Mouse (Mus musculus) hindbrain, embryonic 14.5 days (tissue): ENCODE measurements at regions not wholly inside any gene's neighbourhood (a gene's known extent, or its start where the extent isn't known, plus 50 kb on each side); places are given as distances from the start of the nearest gene placed in this dataset.

Experiments
- ATAC-seq: fragments of 200-750 bp; cut with Nextera tagmentation; 2 replicates; pipeline ENCODE4 v1.8.0; 2017; ENCODE audit warnings: moderate number of reproducible peaks, mild to moderate bottlenecking, moderate TSS enrichment, moderate library complexity; ENCODE audit not compliant: low FRiP score
- DNase-seq: peaks from one replicate; pipeline ENCODE4 v3.0.0-alpha.2; 2015; ENCODE audit warnings: low spot score
- H3K27ac ChIP-seq: fragments of 300-500 bp; sonication (generic); 2 replicates; pipeline ENCODE4 v1.5.1; 2014; ENCODE audit warnings: mild to moderate bottlenecking, moderate library complexity
- H3K27me3 ChIP-seq: fragments of 300-500 bp; sonication (generic); 2 replicates; pipeline ENCODE4 v1.6.1; 2014; ENCODE audit warnings: mild to moderate bottlenecking, low read length, mixed read lengths; ENCODE audit not compliant: control insufficient read depth, insufficient read depth
- H3K36me3 ChIP-seq: fragments of 300-500 bp; sonication (generic); replicated peaks from 2 replicates; pipeline ENCODE4 v1.6.1; 2014; ENCODE audit not compliant: control insufficient read depth, insufficient read depth
- H3K4me1 ChIP-seq: fragments of 300-500 bp; sonication (generic); replicated peaks from 2 replicates; pipeline ENCODE4 v1.6.1; 2014; ENCODE audit warnings: antibody characterized with exemption, low read length, mixed read lengths; ENCODE audit not compliant: control insufficient read depth, insufficient read depth
- H3K4me2 ChIP-seq: fragments of 300-500 bp; sonication (generic); replicated peaks from 2 replicates; pipeline ENCODE4 v1.6.1; 2014; ENCODE audit warnings: mild to moderate bottlenecking, moderate library complexity
- H3K4me3 ChIP-seq: fragments of 300-500 bp; sonication (generic); replicated peaks from 2 replicates; pipeline ENCODE4 v1.5.1; 2014; ENCODE audit warnings: mild to moderate bottlenecking, low read length
- H3K9ac ChIP-seq: fragments of 300-500 bp; sonication (generic); 2 replicates; pipeline ENCODE4 v1.6.1; 2014
- H3K9me3 ChIP-seq: fragments of 300-500 bp; sonication (generic); 2 replicates; pipeline ENCODE4 v1.6.1; 2016; ENCODE audit warnings: low read length; ENCODE audit not compliant: control insufficient read depth
- WGBS: fragments of 180-500 bp; shearing (Covaris S2); extraction: QIAGEN DNeasy Blood & Tissue Kit; methylation state at CpG from one replicate; pipeline ENCODE4 v1.1.7; 2014; 5-methylcytosine and 5-hydroxymethylcytosine counted together

DNA sequence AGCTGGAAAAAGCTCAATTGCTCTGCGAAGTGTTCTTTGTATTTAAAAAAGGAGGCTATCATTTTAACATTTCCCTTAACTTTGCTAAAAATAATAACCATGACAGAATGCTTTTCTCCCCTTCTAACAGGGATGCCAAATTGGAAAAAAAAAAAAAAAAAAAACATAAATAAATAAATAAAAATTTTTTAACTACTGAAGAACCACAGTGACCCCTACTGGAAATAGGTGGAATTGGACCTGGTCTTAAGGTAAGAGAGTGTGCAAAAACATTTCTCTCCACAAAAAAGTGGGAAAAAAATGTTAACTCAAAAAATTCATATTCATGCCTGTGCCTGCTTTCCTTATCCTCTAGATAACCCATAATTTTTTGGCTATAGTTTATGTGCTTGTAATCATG lies 369.8 kb downstream of the Atp23 start:
- peak; percentile 81 for DNase-seq
- H3K36me3 ChIP-seq: no peaks in the 10 kb centered on the region
- no peaks in the 10 kb centered on the region for H3K9me3 ChIP-seq
- ATAC-seq: no peak
- 60% methylated on average over 1 of the region's 1 CpGs for WGBS
- H3K4me3 ChIP-seq: no peak overlapping the region
- no peak overlapping the region for H3K9ac ChIP-seq
- no peaks in the 10 kb centered on the region for H3K27me3 ChIP-seq
- H3K4me1 ChIP-seq: peaks cover 4% of the 10 kb centered on the region; the same call in 1 of the 2 replicates
- H3K27ac ChIP-seq: no peak overlapping the region; the same call in 1 of the 2 replicates
- H3K4me2 ChIP-seq: no peak overlapping the region

DNA sequence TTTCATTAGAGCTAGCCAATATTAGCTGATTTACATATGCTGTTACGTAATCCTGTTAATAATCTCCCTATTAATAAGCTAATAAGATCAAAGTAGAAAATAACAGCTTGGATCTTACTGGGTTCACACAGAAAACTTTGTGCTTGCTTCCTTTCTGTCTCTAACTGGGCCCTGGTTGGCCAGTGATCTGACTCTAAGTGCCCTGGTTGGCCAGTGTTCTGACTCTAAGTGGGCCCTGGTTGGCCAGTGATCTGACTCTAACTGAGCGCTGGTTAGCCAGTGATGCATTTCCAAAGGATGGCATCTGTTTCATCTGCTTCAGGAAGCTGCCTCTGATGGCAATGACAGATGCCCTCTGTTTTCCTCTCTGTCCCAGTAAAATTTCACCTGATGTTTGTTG lies 372.4 kb downstream of the Atp23 start:
- ATAC-seq: no peak
- Histone ChIP-seq H3K36me3 (no peaks in the 10 kb centered on the region), H3K9ac (no peak overlapping the region), H3K27ac (no peak overlapping the region), H3K4me1 (no peaks in the 10 kb centered on the region; the same call in 1 of the 2 replicates), H3K4me2 (no peak overlapping the region), H3K27me3 (no peaks in the 10 kb centered on the region), H3K4me3 (no peak overlapping the region), H3K9me3 (no peaks in the 10 kb centered on the region)
- 82% methylated on average over 2 of the region's 2 CpGs for WGBS
- DNase-seq: no peak

DNA sequence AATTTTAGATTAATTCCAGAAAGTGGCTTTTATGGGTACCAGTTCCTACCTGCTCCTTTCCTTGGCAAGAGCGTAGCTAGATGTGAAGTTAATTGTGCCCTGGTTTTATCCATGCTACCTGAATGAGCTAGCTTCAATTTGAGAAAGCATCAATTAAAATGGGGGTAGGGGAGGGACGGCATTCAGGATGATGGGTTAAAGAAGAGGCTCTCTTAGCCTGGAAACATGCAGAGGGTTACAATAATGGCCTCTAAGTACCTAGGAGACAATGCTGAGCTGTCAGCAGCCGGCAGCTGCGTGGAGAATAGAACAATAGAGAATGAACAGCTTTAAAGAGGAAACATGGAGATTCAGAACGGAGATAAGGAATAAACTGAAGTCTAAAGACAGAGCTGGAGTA lies 375.0 kb downstream of the Atp23 start:
- Histone ChIP-seq H3K4me3 (no peak overlapping the region), H3K27ac (no peak overlapping the region), H3K27me3 (no peaks in the 10 kb centered on the region), H3K36me3 (no peaks in the 10 kb centered on the region), H3K4me2 (no peak overlapping the region), H3K9ac (no peak overlapping the region), H3K9me3 (no peaks in the 10 kb centered on the region), H3K4me1 (peaks cover 5% of the 10 kb centered on the region; the same call in 1 of the 2 replicates)
- ATAC-seq (no peak), DNase-seq (no peak)
- WGBS: 15% methylated on average over 5 of the region's 5 CpGs

DNA sequence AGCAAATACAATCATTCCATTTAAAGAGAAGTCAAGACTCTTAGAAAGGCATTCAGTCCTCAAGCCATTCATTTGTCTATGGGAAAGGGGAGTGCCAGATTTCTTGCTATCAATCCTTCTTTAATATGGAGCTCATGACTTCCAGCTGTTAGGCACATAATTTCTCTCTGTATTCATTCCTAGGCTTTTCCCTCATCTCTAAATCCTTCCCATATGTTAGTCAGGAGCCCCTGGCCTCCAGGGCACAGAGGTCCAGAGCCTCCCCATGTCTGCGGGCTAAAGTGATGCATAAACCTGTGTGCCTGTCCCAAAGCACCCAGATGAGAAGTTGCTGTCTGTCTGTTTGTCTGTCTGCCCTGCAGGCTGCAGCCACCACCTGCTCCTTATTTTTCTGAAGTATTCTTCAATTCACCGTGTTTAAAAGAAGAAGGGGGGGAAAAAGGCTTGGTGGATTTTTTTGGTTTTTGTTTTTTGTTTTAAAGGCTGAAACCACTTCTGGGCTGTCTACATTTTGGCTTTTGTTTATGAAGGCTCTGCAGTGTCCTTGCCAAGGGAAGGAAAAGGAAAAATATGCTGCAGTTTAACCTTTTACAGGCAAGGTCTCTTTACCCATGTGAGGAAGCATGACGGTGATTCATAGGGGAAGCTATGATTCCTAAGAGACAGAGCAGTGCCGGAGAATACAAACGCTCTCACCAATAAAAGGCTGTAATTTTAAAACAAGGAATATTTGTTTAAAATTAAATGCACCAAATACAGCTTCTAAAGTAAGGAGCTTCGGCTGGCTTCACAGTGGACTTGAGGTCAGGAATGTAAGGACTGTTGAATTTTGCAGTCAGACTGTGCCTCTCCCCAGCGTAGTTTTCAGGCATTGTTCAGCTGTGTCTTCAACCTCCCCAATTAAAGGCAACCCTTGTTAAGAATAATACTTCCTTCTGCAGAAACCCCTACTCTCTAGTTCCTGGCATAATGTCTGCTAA lies 379.0 kb downstream of the Atp23 start:
- no peaks in the 10 kb centered on the region for H3K27me3 ChIP-seq
- H3K4me3 ChIP-seq: no peak overlapping the region
- 41% methylated on average over 7 of the region's 7 CpGs for WGBS
- H3K4me1 ChIP-seq: peaks cover 5% of the 10 kb centered on the region; the same call in 1 of the 2 replicates
- no peak for DNase-seq
- H3K27ac ChIP-seq: no peak overlapping the region
- H3K4me2 ChIP-seq: no peak overlapping the region
- H3K9ac ChIP-seq: 0 out of 2 replicates have a peak overlapping the region, but pooled peaks have one; percentile 12
- no peak for ATAC-seq
- H3K36me3 ChIP-seq: no peaks in the 10 kb centered on the region
- 0 out of 2 replicates have a peak, but pooled peaks cover 3% of the 10 kb centered on the region for H3K9me3 ChIP-seq

DNA sequence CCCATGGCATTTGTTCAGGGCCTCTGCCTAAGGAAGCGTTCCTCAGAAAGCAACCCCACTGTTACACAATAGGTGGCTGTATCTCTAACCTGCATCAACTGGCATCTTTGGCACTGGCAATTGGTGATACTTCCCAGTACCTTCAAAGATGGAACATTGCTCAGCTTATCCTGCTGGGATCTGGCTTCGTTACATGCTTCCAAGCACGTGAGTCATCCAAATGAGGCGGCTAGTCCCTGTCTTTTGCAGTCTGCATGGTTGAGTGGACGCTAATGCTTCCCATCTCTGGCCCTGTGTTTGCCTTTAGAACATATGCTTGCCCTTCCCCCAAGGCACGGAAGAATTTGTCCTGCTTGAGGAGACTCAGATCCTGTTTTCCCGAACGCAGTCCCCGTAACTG lies 380.2 kb downstream of the Atp23 start:
- Histone ChIP-seq H3K27ac (no peak overlapping the region), H3K27me3 (no peaks in the 10 kb centered on the region), H3K4me1 (peaks cover 5% of the 10 kb centered on the region; the same call in 1 of the 2 replicates), H3K4me3 (no peak overlapping the region), H3K9ac (no peak overlapping the region), H3K36me3 (no peaks in the 10 kb centered on the region), H3K4me2 (no peak overlapping the region), H3K9me3 (0 out of 2 replicates have a peak, but pooled peaks cover 3% of the 10 kb centered on the region)
- no peak for ATAC-seq
- no peak for DNase-seq
- 46% methylated on average over 9 of the region's 9 CpGs for WGBS

DNA sequence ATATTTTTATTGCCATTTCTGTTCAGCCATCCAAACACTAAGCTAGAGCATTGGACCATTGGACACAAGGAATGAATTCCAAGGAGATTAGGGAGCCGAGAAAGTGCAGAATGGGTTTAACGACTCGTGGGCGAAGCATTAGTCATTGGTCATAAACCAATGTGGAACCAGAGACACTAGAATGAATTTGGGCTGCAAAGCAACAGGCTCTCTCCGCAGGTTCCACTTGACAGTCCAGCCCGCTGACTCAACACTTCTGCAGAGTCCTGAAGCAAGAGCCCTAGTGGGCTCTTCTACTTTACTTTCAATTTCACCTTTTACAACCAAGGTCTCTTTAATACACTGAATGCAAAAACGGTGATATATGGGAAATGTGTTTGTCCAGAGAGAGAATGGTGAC lies 388.0 kb downstream of the Atp23 start:
- ATAC-seq (no peak), DNase-seq (no peak)
- Histone ChIP-seq H3K9ac (no peak overlapping the region), H3K4me3 (no peak overlapping the region), H3K36me3 (no peaks in the 10 kb centered on the region), H3K4me1 (no peaks in the 10 kb centered on the region), H3K9me3 (0 out of 2 replicates have a peak, but pooled peaks cover 3% of the 10 kb centered on the region), H3K4me2 (no peak overlapping the region), H3K27me3 (no peaks in the 10 kb centered on the region), H3K27ac (no peak overlapping the region)
- 83% methylated on average over 7 of the region's 7 CpGs for WGBS

DNA sequence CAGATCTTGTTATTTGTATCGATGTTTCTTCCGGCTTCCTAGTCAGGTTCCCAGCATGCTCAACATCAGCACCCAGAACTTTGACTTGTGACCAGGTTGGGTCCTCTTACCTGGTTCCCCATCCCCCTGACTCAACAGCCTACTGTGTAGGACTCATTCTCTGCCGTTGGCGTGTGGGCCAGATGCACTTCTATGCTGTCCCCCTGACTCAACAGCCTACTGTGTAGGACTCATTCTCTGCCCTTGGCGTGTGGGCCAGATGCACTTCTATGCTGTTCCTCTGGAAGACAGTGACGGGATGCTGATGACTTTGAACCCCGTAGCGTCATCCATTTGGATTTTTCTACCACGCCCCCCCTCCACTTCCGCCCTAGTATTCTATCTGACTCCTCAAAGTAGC lies 389.6 kb downstream of the Atp23 start:
- Histone ChIP-seq H3K4me1 (no peaks in the 10 kb centered on the region), H3K27me3 (no peaks in the 10 kb centered on the region), H3K4me3 (no peak overlapping the region), H3K36me3 (no peaks in the 10 kb centered on the region), H3K9ac (no peak overlapping the region), H3K4me2 (no peak overlapping the region), H3K27ac (no peak overlapping the region), H3K9me3 (no peaks in the 10 kb centered on the region)
- no peak for DNase-seq
- 91% methylated on average over 10 of the region's 10 CpGs for WGBS
- ATAC-seq: no peak

DNA sequence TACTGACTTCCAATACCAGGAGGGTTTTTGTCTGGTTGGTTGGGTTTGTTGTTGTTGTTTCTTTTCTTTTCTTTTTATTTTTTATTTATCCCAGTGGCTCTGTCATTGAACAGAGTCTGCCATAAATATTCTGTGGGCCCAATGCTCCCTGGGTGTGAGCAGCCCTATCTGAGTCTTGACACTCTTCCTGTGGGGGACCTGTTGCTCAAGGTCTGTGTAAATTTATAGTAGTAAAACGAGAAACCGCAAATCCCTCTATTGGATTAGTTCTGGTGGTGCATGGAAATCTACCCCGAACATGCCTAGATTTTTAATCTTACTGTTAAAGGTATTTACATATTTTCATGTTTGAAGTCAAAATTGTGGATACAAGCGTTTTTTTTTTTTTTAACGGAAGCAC lies 395.2 kb downstream of the Atp23 start:
- H3K9ac ChIP-seq: no peak overlapping the region
- no peaks in the 10 kb centered on the region for H3K36me3 ChIP-seq
- WGBS: 91% methylated on average over 5 of the region's 5 CpGs

DNA sequence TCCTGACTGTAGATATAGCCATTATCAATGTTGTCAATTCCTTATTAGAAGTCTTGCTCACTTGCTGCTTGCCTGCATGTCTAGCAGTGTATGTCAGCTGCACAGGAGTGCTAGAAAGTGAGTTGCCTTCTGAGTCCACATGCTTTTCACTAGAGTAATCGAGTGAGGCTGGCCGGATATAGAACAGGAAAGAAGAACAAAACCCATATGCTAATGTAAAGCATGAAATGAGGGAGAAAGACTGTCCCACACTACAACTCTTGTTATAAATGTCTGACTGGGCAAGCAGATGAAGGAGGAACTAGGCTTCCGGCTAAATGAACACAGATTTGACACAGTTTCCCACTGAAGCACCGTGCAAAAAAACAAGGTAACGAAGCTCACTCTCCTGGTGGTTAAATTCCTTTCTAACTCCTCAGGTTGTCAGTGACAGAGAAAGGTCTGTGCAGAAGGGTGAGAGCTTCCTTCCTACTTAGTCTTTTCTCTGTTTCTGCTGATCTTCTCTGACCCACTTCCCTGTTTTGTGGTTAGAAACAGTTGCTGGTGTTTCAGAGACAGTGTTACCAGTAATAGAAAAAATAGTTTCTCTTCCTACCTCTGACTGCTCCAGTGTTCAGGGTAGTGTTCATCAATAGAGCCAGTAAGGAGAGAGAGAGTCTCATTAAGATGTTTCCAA lies 399.0 kb downstream of the Atp23 start:
- no peaks in the 10 kb centered on the region for H3K36me3 ChIP-seq
- H3K27ac ChIP-seq: no peak overlapping the region; the same call in 1 of the 2 replicates
- ATAC-seq: no peak
- H3K4me3 ChIP-seq: no peak overlapping the region
- H3K9me3 ChIP-seq: no peaks in the 10 kb centered on the region
- DNase-seq: no peak
- no peak overlapping the region for H3K4me2 ChIP-seq
- no peaks in the 10 kb centered on the region for H3K27me3 ChIP-seq
- H3K4me1 ChIP-seq: no peaks in the 10 kb centered on the region
- no peak overlapping the region for H3K9ac ChIP-seq
- 61% methylated on average over 5 of the region's 5 CpGs for WGBS

More for the DNA sequence above, 395.2 kb downstream of the Atp23 start:
- no peaks in the 10 kb centered on the region for H3K27me3 ChIP-seq
- H3K27ac ChIP-seq: no peak overlapping the region
- no peak overlapping the region for H3K4me3 ChIP-seq
- no peaks in the 10 kb centered on the region for H3K4me1 ChIP-seq
- DNase-seq: no peak
- no peak overlapping the region for H3K4me2 ChIP-seq
- no peak for ATAC-seq
- no peaks in the 10 kb centered on the region for H3K9me3 ChIP-seq
